Mouse (Mus musculus) liver, embryonic 14.5 days (tissue): ENCODE results near the gene Ptprn2. TPM values are rescaled to one million over a fixed set of nuclear protein-coding genes. Genes with fewer than 3 reads are reported as not detected.

Experiments
- ATAC-seq: fragments of 200-750 bp; cut with Nextera tagmentation; 2 replicates; pipeline ENCODE4 v1.8.0; 2017; ENCODE audit warnings: moderate number of reproducible peaks, mild to moderate bottlenecking, moderate library complexity; ENCODE audit not compliant: insufficient read depth
- DNase-seq, 3 experiments: peaks; one replicate each; pipeline ENCODE4 v3.0.0-alpha.2; 2012 to 2013; ENCODE audit warnings: low read depth in 3 of 3, low spot score in 3 of 3
- H3K27ac ChIP-seq: fragments of 300-500 bp; sonication (generic); 2 replicates; pipeline ENCODE4 v1.5.1; 2014; ENCODE audit warnings: moderate library complexity, mild to moderate bottlenecking, control low read depth, inconsistent platforms
- H3K27me3 ChIP-seq: fragments of 300-500 bp; sonication (generic); 2 replicates; pipeline ENCODE4 v1.6.1; 2014; ENCODE audit warnings: mild to moderate bottlenecking, low read length, moderate library complexity; ENCODE audit not compliant: control insufficient read depth, insufficient read depth
- H3K36me3 ChIP-seq: fragments of 300-500 bp; sonication (generic); replicated peaks from 2 replicates; pipeline ENCODE4 v1.6.1; 2014; ENCODE audit warnings: low read depth; ENCODE audit not compliant: control insufficient read depth, insufficient read depth
- H3K4me1 ChIP-seq, 2 experiments: fragments of 200-500 bp in 1 of 2; fragments of 300-500 bp in 1 of 2; sonication (generic) in 1 of 2; replicated peaks; 2 replicates each; pipeline ENCODE4 v1.6.1; 2012 to 2014; ENCODE audit warnings: antibody characterized with exemption in 1 of 2, inconsistent platforms in 1 of 2, low read length in 1 of 2; ENCODE audit not compliant: control insufficient read depth in 2 of 2, insufficient read depth in 2 of 2
- H3K4me2 ChIP-seq: fragments of 300-500 bp; sonication (generic); 2 replicates; pipeline ENCODE4 v1.6.1; 2014; ENCODE audit warnings: low read depth, mild to moderate bottlenecking, control low read depth, moderate library complexity
- H3K4me3 ChIP-seq, 2 experiments: fragments of 200-500 bp in 1 of 2; fragments of 300-500 bp in 1 of 2; sonication (generic) in 1 of 2; 2 replicates each; pipeline ENCODE4 v1.5.1; 2012 to 2014; ENCODE audit warnings: low read depth in 2 of 2, low read length in 2 of 2, mild to moderate bottlenecking in 2 of 2, control low read depth in 1 of 2, inconsistent platforms in 1 of 2, moderate library complexity in 1 of 2; ENCODE audit not compliant: insufficient read depth in 1 of 2
- H3K9ac ChIP-seq: fragments of 300-500 bp; sonication (generic); replicated peaks from 2 replicates; pipeline ENCODE4 v1.6.1; 2014; ENCODE audit warnings: mild to moderate bottlenecking, control low read depth, moderate library complexity
- H3K9me3 ChIP-seq: fragments of 300-500 bp; sonication (generic); 2 replicates; pipeline ENCODE4 v1.6.1; 2016; ENCODE audit warnings: low read length, mixed read lengths; ENCODE audit not compliant: control insufficient read depth
- CTCF ChIP-seq: IDR thresholded peaks from 2 replicates; pipeline ENCODE4 v1.5.1; 2016; ENCODE audit warnings: antibody characterized with exemption, low read depth, control low read depth
- EP300 ChIP-seq: IDR thresholded peaks from 2 replicates; pipeline ENCODE4 v1.6.1; 2016; ENCODE audit warnings: antibody characterized with exemption, low read depth
- WGBS: fragments of 180-500 bp; shearing (Covaris S2); extraction: QIAGEN DNeasy Blood & Tissue Kit; methylation state at CpG from one replicate; pipeline ENCODE4 v1.1.7; 2014; ENCODE audit not compliant: insufficient replicate concordance; 5-methylcytosine and 5-hydroxymethylcytosine counted together
- polyA plus RNA-seq, 2 experiments: library from polyadenylated mRNA; depleted of rRNA in 1 of 2; stranded (reverse) in 1 of 2; unstranded in 1 of 2; fragments of >200 nt; fragmentation: Nextera tagmentation in 1 of 2; extraction: Ambion mirVana in 1 of 2; gene quantifications; 2 replicates each; pipeline versions ENCODE4 v1.2.1 to v1.2.3; 2012 to 2014

Ptprn2 gene
- polyA plus RNA-seq, 2 experiments: 0.04 TPM; not detected in 1

DNA sequence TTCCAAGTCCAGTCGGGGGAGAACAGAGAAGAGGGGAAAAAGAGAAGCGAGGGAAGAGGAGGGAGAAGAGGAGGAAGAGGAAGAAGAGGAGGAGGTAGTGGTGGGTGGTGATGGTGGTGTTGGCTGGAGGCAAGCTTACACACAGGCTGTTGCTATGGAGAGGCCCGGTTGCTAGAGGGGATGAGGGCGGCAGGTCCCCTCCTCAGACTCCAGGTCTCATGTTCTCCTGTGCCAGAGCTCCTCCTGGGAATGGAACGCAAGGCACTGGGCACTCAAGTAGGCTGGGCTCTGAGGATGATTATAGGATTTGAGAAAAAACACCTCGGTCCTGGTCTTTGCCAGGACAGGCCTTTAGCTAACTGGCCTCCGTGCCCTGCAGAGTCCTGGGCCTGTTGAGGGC is 666.1 kb downstream of the Ptprn2 start:
- Histone ChIP-seq H3K36me3 (no peaks in the 10 kb centered on the region), H3K27ac (no peak overlapping the region), H3K4me3 (no peak overlapping the region), H3K9ac (no peak overlapping the region), H3K4me2 (no peak overlapping the region), H3K4me1 (no peaks in the 10 kb centered on the region), H3K27me3 (peaks cover 68% of the 10 kb centered on the region), H3K9me3 (no peaks in the 10 kb centered on the region)
- TF ChIP-seq CTCF (no peak), EP300 (no peak)
- 4% methylated on average over 7 of the region's 7 CpGs for WGBS
- DNase-seq (no peak), ATAC-seq (no peak)

DNA sequence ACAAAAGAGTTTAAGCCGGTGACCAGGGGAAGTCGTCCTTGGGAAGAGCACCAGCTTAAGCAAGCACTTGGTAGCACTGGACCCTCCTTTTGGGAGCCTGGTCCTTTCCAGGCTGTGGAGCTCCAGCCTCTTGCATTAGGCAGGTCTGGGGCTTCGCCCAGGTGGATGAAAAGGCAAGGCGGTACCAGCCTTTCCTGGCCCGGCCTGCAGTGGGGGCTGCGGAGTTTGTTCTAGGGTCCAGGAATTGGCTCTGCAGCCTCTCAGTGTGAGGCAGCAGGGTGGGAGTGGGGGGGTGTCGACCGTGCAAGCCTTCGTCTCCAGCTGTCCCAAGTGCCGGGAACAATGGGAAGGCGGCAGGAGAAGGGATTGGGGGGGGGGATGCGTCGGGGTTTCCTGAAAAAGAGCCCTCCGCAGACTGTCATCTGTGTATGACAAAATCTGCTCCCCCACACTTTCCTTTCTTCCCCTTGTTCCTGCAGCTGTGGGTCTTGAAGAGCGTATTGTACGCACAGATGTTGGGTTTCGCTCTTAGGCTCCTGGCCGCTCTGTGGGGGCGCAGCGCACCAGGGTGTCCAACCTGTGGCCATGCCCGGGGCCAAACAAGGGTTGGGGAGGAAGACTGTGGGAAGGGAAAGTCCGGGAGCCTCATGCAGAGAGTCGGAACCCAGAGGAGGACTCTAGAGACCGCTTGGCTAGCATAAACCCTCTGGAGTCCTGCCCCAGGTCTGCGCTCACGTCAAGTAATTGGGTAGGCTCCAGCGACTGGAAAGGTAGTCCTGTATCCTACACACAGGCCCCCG is 667.0 kb downstream of the Ptprn2 start:
- ATAC-seq (no peak), DNase-seq (no peak)
- no peak for TF ChIP-seq EP300
- TF ChIP-seq CTCF: no peak
- no peaks in the 10 kb centered on the region for H3K4me1 ChIP-seq
- H3K27ac ChIP-seq: no peak overlapping the region
- no peak overlapping the region for H3K4me2 ChIP-seq
- no peak overlapping the region for H3K4me3 ChIP-seq
- H3K9me3 ChIP-seq: no peaks in the 10 kb centered on the region
- WGBS: 4% methylated on average over 28 of the region's 28 CpGs
- peaks cover 76% of the 10 kb centered on the region for H3K27me3 ChIP-seq
- H3K9ac ChIP-seq: no peak overlapping the region
- no peaks in the 10 kb centered on the region for H3K36me3 ChIP-seq

DNA sequence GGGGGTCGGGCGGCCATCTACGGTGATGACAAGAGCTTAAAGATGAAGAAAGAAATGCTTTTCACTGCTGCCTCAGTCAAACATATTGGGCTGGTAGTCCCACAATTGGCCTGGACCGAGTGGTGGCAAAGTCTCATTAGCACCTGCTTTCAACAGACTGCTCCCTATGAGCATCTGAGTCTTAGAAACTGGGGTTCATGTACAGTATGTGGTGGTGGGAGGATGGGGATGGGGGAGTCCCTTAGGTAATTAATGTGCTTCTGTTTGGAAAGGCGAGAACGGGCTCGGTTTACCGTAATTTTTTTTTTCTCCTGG is 667.6 kb downstream of the Ptprn2 start:
- no peaks in the 10 kb centered on the region for H3K9me3 ChIP-seq
- H3K4me3 ChIP-seq: no peak overlapping the region
- DNase-seq (no peak), ATAC-seq (no peak)
- no peak overlapping the region for H3K9ac ChIP-seq
- TF ChIP-seq CTCF: no peak
- TF ChIP-seq EP300: no peak
- no peaks in the 10 kb centered on the region for H3K36me3 ChIP-seq
- WGBS: 3% methylated on average over 8 of the region's 8 CpGs
- H3K4me1 ChIP-seq: no peaks in the 10 kb centered on the region
- H3K4me2 ChIP-seq: no peak overlapping the region
- H3K27me3 ChIP-seq: peaks cover 81% of the 10 kb centered on the region
- H3K27ac ChIP-seq: no peak overlapping the region

DNA sequence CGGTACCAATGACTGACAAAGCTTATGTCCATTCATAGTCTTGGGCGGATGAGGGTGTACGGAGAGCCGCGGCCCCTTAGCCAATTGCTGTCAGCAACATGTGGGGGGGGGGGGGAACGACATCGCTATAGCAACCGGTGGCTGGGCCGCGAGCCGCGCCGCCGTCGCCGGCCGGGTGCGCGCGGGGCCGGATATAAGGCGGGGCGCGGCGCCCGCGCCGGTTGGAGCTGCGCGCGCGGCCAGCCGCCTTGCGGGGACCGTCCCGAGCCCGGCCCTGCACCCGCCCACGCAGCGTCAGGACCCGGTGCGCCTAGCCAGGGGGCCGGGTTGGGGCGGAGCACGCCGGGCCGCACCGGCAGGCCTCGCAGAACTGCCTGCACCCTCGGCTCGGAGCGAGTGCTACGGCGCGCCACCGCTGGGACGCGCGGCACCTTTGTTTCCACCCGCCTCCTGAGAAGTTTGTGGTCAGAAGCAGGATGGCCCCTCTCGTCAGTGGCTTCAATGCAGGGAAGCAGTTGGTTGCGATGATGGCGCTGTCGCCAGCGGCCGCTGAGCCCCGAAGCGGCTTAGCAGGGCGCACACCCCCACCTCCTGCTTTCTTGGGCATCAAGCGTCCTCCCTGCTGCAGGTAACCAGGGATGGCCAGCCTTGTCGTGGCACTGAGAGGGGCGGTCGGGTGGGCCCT is 668.3 kb downstream of the Ptprn2 start:
- peak overlapping the region; percentile 26; the same call in 1 of the 2 replicates for H3K4me2 ChIP-seq
- H3K27ac ChIP-seq: no peak overlapping the region
- TF ChIP-seq CTCF (no peak), EP300 (no peak)
- DNase-seq (no peak), ATAC-seq (no peak)
- peak overlapping the region; percentile 13 to 14; a peak in 3 of 4 replicates for H3K4me3 ChIP-seq
- 0% methylated on average over 56 of the region's 73 CpGs for WGBS
- H3K4me1 ChIP-seq: no peaks in the 10 kb centered on the region
- H3K9ac ChIP-seq: no peak overlapping the region
- peaks cover 88% of the 10 kb centered on the region for H3K27me3 ChIP-seq
- H3K9me3 ChIP-seq: no peaks in the 10 kb centered on the region
- no peaks in the 10 kb centered on the region for H3K36me3 ChIP-seq

DNA sequence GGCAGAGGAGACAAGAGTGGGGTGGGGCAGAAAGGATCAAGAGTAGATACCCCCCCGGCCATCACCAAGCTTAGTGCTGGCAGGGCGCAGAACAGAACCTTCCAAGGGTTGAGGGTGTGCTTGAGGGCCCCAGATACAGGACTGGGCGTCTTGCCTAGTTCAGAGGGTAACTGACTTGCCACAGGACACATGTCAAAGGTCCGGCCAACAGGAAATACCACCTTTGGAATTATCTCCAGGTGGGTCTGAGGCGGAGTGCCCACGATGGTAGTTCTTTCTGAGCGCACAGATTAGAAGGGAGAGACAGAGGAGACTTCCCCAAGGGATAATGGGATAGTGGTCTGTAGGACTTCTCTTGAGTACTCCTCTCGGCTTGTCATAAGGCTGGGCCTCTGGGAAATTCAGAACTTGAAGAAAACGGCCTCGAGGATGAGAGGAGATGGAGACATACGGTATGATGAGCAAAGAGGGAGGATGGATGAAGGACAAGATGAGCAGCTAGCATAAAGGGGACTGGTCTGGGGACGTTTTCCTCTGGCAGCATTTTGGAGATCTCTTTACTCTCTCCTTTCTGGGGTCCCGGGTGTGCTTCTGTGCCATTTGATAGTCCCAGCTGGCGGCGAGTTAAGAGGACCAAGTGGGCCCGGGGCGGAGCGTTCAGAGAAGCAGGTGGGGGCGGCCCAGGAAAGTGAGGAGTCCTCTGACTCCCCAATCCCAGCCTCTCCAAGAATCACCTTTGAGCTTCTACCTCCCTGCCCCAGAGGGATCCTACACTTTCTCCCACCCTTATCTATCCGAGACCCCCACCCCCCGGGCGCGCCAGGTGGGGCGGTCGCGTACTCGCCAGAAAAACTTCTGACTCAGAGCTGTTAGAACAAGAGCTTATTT is 669.1 kb downstream of the Ptprn2 start:
- no peak overlapping the region for H3K9ac ChIP-seq
- no peaks in the 10 kb centered on the region for H3K9me3 ChIP-seq
- WGBS: 1% methylated on average over 26 of the region's 27 CpGs
- no peak for DNase-seq
- ATAC-seq: no peak
- no peaks in the 10 kb centered on the region for H3K36me3 ChIP-seq
- H3K27me3 ChIP-seq: peaks cover 93% of the 10 kb centered on the region
- no peak overlapping the region for H3K4me3 ChIP-seq
- no peak overlapping the region for H3K27ac ChIP-seq
- no peaks in the 10 kb centered on the region for H3K4me1 ChIP-seq
- no peak overlapping the region for H3K4me2 ChIP-seq
- no peak for TF ChIP-seq EP300
- no peak for TF ChIP-seq CTCF
